13 mouse cellular contexts compared by ENCODE assay signal in genomic region chr13:73116822-73117632, GRCm38 (mm10).
DNase-seq lines count a peak whose midpoint lies in the region; ATAC-seq and TF ChIP-seq lines count a peak whose summit lies in the region.
"Had no signal": no experiment of that assay in that cellular context is flagged by ENCODE, and none has a peak within 500 bp of the region (broad histone marks: within the 10 kb centered on the region; RNA-seq: fewer than 3 reads in every experiment).

No protein-coding gene starts in this region.

- ATAC-seq in kidney, embryonic 14.5 days (ENCODE audit: low FRiP score, low TSS enrichment) = no peak
- ATAC-seq in midbrain, embryonic 15.5 days (replicated peaks) = peak; percentile 95
- ATAC-seq: CD4-positive, CD25-positive, alpha-beta regulatory T cell, adult 4 months; lung, postnatal 0 days had no signal

- H3K36me3 ChIP-seq in kidney, embryonic 14.5 days (ENCODE audit: control insufficient read depth, insufficient read depth, low read length) = no peaks in the 10 kb centered on the region
- no peaks in the 10 kb centered on the region for H3K36me3 ChIP-seq in kidney, adult 2 months (ENCODE audit: control insufficient read depth, insufficient read depth, low read length)
- no peaks in the 10 kb centered on the region for H3K36me3 ChIP-seq in midbrain, embryonic 15.5 days (replicated peaks)
- H3K36me3 ChIP-seq: embryonic facial prominence, embryonic 12.5 days had no signal

- no peak for DNase-seq in kidney, adult 2 months
- DNase-seq in brain, adult 2 months (ENCODE audit: low read depth, low spot score) = peak; percentile 45
- peak; percentile 8 for DNase-seq in forelimb bud, embryonic 11.5 days (ENCODE audit: low read depth, low spot score)
- no peak for DNase-seq in urinary bladder, adult 18-20 months (ENCODE audit: low spot score in 2 of 2)
- DNase-seq in heart, postnatal 10 days = no peak
- no peak for DNase-seq in cerebellum, adult 11 months
- DNase-seq: heart, adult 18-20 months; thymus, adult 18-20 months had no signal

- H3K9ac ChIP-seq in kidney, embryonic 14.5 days (ENCODE audit: low read depth, low read length) = no peak overlapping the region
- peak overlapping the region; percentile 23; the same call in 1 of the 2 replicates for H3K9ac ChIP-seq in midbrain, embryonic 15.5 days
- H3K9ac ChIP-seq: embryonic facial prominence, embryonic 12.5 days had no signal

- no peak for TF ChIP-seq POLR2A in kidney, adult 2 months (IDR thresholded peaks at IDR 0.05; ENCODE audit: low read depth, low read length)

- no peak overlapping the region for H3K4me3 ChIP-seq in kidney, embryonic 14.5 days (ENCODE audit: low read length)
- no peak overlapping the region for H3K4me3 ChIP-seq in kidney, adult 2 months (ENCODE audit: insufficient read depth, low read depth, low read length)
- H3K4me3 ChIP-seq in midbrain, embryonic 15.5 days = peak overlapping the region; percentile 27
- H3K4me3 ChIP-seq: embryonic facial prominence, embryonic 12.5 days had no signal

- intact Hi-C loops in heart, postnatal 10 days (cut with DNase I) = no loop called here

- TF ChIP-seq CTCF in kidney, adult 2 months (conservative IDR thresholded peaks at IDR 0.05; ENCODE audit: insufficient read depth, insufficient read length, low read depth, low read length) = no peak

- no peak overlapping the region for H3K27ac ChIP-seq in kidney, embryonic 14.5 days (ENCODE audit: low read depth, low read length)
- H3K27ac ChIP-seq in kidney, adult 2 months (ENCODE audit: insufficient read depth, low read depth, low read length) = no peak overlapping the region
- H3K27ac ChIP-seq in midbrain, embryonic 15.5 days = peak overlapping the region; percentile 70
- H3K27ac ChIP-seq: embryonic facial prominence, embryonic 12.5 days had no signal

- no peaks in the 10 kb centered on the region for H3K4me1 ChIP-seq in kidney, embryonic 14.5 days (ENCODE audit: control insufficient read depth, insufficient read depth, low read length)
- H3K4me1 ChIP-seq in kidney, adult 2 months (ENCODE audit: control insufficient read depth, insufficient read depth, low read length) = no peaks in the 10 kb centered on the region
- H3K4me1 ChIP-seq in midbrain, embryonic 15.5 days = peaks cover 12% of the 10 kb centered on the region
- H3K4me1 ChIP-seq: embryonic facial prominence, embryonic 12.5 days had no signal

- H3K4me2 ChIP-seq in kidney, embryonic 14.5 days (replicated peaks; ENCODE audit: low read depth, low read length) = peak overlapping the region; percentile 21
- H3K4me2 ChIP-seq in midbrain, embryonic 15.5 days = peak overlapping the region; percentile 46
- H3K4me2 ChIP-seq: embryonic facial prominence, embryonic 12.5 days had no signal

- no peaks in the 10 kb centered on the region for H3K9me3 ChIP-seq in kidney, embryonic 14.5 days (ENCODE audit: control insufficient read depth, low read length)
- no peaks in the 10 kb centered on the region for H3K9me3 ChIP-seq in midbrain, embryonic 15.5 days
- H3K9me3 ChIP-seq: embryonic facial prominence, embryonic 12.5 days had no signal

- WGBS in kidney, embryonic 14.5 days = 18% methylated on average over 22 of the region's 22 CpGs
- WGBS in kidney, adult 2 months = 23% methylated on average over 22 of the region's 22 CpGs
- 20% methylated on average over 22 of the region's 22 CpGs for whole genome bisulfite sequencing in midbrain, embryonic 15.5 days

- H3K27me3 ChIP-seq in kidney, embryonic 14.5 days (ENCODE audit: control insufficient read depth, insufficient read depth, low read length) = peaks cover 48% of the 10 kb centered on the region
- no peaks in the 10 kb centered on the region for H3K27me3 ChIP-seq in kidney, adult 2 months (replicated peaks; ENCODE audit: control insufficient read depth, insufficient read depth, low read length)
- H3K27me3 ChIP-seq in midbrain, embryonic 15.5 days (replicated peaks) = peaks cover 20% of the 10 kb centered on the region
- H3K27me3 ChIP-seq: embryonic facial prominence, embryonic 12.5 days had no signal

Comparison
In these comparisons a context has a peak if more than half of its experiments do, and no peak if none do; other contexts are left out.
1. DNase-seq: peak in brain, adult 2 months (single experiment) and forelimb bud, embryonic 11.5 days (single experiment); none in kidney, adult 2 months (single experiment), urinary bladder, adult 18-20 months (0 of 2), heart, postnatal 10 days (0 of 2) and cerebellum, adult 11 months (single experiment).